Mouse (Mus musculus): ENCODE data around the gene Tigar.

Gene Tigar

GRCm38 (mm10) chr6:127109402-127109930 is at the start of gene Tigar:
Tigar (minus strand) TSS chr6:127109557.
- in situ Hi-C loops (cut with MboI, MseI), result loop anchor here (10.0 kb wide), 1 partner anchor 165 kb away; no protein-coding TSS in a partner anchor

GRCm38 (mm10) chr6:127157321-127157720 is 48.0 kb upstream of the Tigar start:
- in situ Hi-C loops (cut with MboI, MseI), result loop anchor here (25.0 kb wide), 1 partner anchor 855 kb away; no protein-coding TSS in a partner anchor

- in situ Hi-C loops (cut with MboI, MseI), result loop anchor here (25.0 kb wide), 1 partner anchor 857 kb away; no protein-coding TSS in a partner anchor
Observed at GRCm38 (mm10) chr6:127155468-127155867, 46.1 kb upstream of the Tigar start.

GRCm38 (mm10) chr6:127154708-127155268 is 45.4 kb upstream of the Tigar start:
- in situ Hi-C loops (cut with MboI, MseI), result loop anchor here (25.0 kb wide), 1 partner anchor 858 kb away; no protein-coding TSS in a partner anchor

GRCm38 (mm10) chr6:127153972-127154707 is 44.8 kb upstream of the Tigar start:
- in situ Hi-C loops (cut with MboI, MseI), result loop anchor here (25.0 kb wide), 1 partner anchor 858 kb away; no protein-coding TSS in a partner anchor

- in situ Hi-C loops (cut with MboI, MseI), result loop anchor here (25.0 kb wide), 1 partner anchor 859 kb away; no protein-coding TSS in a partner anchor
Observed at GRCm38 (mm10) chr6:127153296-127153800, 44.0 kb upstream of the Tigar start.

GRCm38 (mm10) chr6:127152106-127152951 is 43.0 kb upstream of the Tigar start, which contains the start of gene Ccnd2:
Ccnd2 (minus strand) TSS chr6:127152193.
- in situ Hi-C loops (cut with MboI, MseI), result loop anchor here (25.0 kb wide), 1 partner anchor 860 kb away; no protein-coding TSS in a partner anchor

- in situ Hi-C loops (cut with MboI, MseI), result loop anchor here (25.0 kb wide), 1 partner anchor 861 kb away; no protein-coding TSS in a partner anchor
Observed at GRCm38 (mm10) chr6:127151565-127152105, 42.3 kb upstream of the Tigar start.

GRCm38 (mm10) chr6:127150663-127151564 is 41.6 kb upstream of the Tigar start:
- in situ Hi-C loops (cut with MboI, MseI), result loop anchor here (25.0 kb wide), 1 partner anchor 861 kb away; no protein-coding TSS in a partner anchor

- in situ Hi-C loops (cut with MboI, MseI), result loop anchor here (5.0 to 25.0 kb wide), 4 partner anchors 92 to 862 kb away; partner anchors contain the start of gene Parp11
Observed at GRCm38 (mm10) chr6:127149944-127150662, 40.7 kb upstream of the Tigar start.

GRCm38 (mm10) chr6:127149303-127149943 is 40.1 kb upstream of the Tigar start:
- in situ Hi-C loops (cut with MboI, MseI), result loop anchor here (5.0 kb wide), 3 partner anchors 93 to 298 kb away; partner anchors contain the start of gene Parp11

GRCm38 (mm10) chr6:127148526-127149302 is 39.4 kb upstream of the Tigar start:
- in situ Hi-C loops (cut with MboI, MseI), result loop anchor here (5.0 kb wide), 3 partner anchors 94 to 299 kb away; partner anchors contain the start of gene Parp11

GRCm38 (mm10) chr6:127147665-127148064 is 38.3 kb upstream of the Tigar start:
- in situ Hi-C loops (cut with MboI, MseI), result loop anchor here (5.0 kb wide), 3 partner anchors 95 to 300 kb away; partner anchors contain the start of gene Parp11

- in situ Hi-C loops (cut with MboI, MseI), result loop anchor here (5.0 kb wide), 3 partner anchors 96 to 301 kb away; partner anchors contain the start of gene Parp11
Observed at GRCm38 (mm10) chr6:127146322-127146947, 37.1 kb upstream of the Tigar start.

- in situ Hi-C loops (cut with MboI, MseI), result loop anchor here (5.0 kb wide), 3 partner anchors 97 to 302 kb away; partner anchors contain the start of gene Parp11
Observed at GRCm38 (mm10) chr6:127145464-127146190, 36.3 kb upstream of the Tigar start.

All from regulatory T cell (primary cell).